Mouse (Mus musculus): ENCODE measurements around the gene Frat1. TPM values are rescaled to one million over a fixed set of nuclear protein-coding genes. Genes with fewer than 3 reads are reported as not detected.
"Not testable (repeated sequence)": the region's sequence is repeated elsewhere in the genome, so short reads cannot be mapped to it uniquely, and the experiment has no call there.

The Frat1 gene
- total RNA-seq, 2 experiments from 2014 or later, result 11.9 to 12.2 TPM

DNA sequence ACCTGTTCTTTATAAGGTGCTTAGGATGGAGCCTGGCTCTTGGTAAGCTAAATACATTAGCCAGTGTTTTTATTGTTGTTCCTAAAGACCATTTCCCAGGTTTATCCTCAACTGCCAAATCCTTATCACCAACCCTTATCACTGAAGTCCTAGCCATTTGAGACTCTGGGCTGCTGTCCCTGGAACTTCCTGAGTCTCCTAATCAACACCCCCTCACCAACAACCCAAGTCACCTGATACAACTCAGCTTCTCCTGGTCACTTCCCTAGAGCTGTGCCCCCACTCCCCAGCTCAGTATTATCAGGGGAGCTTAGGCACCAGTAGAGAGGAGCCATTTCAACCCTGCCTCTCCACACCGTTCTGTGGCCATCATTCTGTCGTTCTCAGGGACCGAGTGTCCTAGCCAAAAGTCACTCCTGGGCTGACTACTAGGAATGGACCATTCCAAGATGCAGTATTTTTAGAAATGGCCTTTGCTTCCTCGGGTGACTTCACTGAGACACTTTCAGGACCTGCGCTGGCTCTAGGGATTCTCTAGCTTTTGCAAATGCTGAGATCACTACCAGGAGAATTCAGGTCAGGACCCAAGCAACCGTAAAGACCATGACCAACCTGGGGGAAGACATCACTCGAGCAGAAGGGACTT is 11.5 kb downstream of the Frat1 start:
- no peak for DNase-seq (ENCODE audit: low spot score in 2 of 2)

DNA sequence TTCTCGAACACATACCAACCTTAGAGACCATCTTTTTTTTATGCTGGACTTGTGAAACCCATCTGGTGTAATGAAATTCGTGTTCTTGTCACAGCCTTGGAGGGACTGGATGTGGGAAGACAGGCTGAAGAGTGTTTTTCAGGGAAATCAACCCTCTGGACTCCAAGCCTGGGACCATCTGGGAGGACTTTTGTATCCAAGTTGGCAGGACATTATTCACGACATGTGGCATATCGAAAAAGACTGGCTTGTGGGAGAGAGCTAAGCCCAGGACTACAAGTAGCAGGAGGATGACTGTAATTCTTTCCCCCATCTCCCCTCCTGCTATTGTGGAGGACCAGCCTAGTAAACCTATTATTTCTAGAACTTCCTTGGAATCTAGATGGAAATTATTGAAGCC is 12.4 kb downstream of the Frat1 start:
- no peak for DNase-seq (ENCODE audit: low spot score in 2 of 2)

DNA sequence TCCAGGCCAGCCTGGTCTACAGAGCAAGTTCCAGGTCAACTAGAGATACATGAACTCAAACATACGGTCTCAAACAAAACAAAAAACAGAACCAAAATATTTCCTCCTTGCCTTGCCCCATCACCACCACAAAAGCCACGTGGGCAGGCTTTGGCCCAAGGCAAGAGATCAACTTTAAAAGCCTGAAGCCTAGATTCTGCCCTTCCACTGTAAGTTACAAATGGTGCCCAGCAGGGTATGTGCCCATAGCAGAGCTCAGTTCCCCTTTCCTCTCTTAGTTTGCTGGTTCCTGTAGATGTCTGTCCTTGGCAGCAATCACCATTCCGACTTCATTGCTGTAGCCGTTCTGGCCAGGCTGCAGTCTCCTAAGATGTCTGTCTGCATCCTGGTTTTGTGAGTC is 12.9 kb downstream of the Frat1 start:
- no peak for DNase-seq (ENCODE audit: low spot score in 2 of 2)

DNA sequence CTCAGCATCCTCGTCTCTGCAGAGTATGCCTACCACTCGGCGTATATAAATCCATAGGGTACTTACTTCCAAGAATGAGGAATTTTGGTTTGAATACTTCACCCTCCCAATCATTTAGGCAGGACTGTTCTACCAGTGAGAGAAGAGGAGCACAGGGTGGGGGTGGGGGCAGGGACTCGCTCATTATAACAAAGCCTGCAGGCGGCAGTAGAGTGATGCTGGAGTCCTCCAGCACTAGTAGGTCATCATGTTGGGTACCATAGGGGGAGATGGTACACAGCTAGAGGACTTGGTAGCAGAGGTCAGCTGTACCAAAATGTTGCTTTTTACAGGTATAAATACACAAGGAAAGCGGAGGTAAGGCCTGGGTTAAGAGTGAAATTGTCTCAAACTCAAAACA is 14.6 kb downstream of the Frat1 start:
- DNase-seq (ENCODE audit: low spot score in 2 of 2), result no peak

DNA sequence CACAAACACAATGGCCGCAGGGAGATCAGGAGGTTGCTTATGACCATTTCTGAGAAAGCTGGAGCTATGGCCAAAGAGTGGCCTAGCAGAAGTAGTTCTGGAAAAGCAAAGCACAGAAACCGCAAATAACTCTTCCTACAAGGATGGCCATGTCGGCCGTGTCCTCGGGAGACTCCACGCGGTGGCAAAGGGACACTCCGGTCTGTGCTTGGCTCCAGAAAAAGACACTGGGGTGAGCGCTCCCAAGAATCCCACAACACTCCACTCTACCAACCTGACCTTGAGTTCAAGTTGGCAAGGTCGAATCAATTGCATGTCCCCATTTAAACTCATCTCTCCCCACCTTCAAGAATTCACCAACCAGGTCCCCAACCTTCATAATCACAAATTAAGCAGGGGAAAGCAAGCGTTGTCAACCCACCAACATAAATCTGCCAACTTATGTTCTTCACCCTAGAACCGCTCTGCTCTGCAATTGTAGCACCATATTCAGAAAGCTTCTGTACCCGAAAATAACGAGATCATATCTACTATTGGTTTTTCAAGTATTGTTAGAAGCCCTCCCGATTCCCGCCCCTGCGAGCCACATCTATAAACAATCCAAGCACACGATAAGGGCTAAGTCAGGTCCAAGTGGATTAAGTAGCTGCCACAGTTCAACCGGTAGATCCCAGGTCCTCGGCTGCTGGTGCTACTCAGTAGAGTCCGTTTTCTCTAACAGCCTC is 16.8 kb downstream of the Frat1 start:
- DNase-seq (ENCODE audit: low spot score in 2 of 2), result peak in 1 of 2 experiments; percentile 25

DNA sequence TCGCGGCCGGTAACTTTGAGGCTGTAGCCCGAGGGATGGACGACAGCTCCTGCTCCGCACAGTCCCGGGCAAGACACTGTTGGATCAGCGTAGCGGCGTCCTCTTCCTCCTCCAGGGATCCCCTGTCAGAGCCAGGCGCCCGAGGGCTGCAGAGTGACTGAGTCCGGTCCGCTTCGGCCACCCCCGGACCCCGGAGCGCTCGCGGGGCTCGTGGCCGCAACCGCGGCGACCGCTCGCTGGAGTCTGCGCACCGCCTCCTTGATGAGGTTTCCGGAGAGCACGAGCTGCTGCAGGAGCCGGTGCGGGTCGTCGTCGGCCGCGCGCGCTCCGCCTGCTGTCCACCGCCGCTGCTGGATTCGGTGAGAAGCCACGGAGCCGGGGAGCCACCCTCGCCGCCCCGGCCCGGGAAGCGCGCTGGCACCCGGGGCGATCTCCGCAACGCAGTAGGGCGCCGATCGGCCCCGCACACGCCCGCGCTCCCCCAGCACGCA is 17.4 kb downstream of the Frat1 start:
- peak; percentile 9 to 18 for DNase-seq (ENCODE audit: low spot score in 2 of 2)

DNA sequence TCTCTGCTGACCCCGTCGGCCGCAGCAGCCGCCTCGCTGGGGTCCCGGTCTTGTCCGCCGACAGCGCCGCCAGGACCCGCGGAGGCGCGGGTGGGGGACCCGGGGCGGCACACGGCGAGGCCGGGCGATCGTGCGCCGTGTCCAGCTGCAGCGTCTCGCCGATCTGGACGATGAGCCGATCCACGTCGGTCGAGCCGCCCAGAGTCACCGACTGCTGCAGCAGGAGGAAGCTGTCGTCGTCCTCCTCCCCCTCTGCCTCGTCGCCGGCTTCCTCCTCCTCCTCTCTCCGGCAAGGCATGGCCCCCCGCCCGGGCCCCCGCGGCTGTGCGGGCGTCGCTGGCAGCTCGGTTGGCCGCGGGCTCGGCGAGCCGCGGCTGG is 17.8 kb downstream of the Frat1 start:
- peak in 1 of 2 experiments; percentile 15 for DNase-seq (ENCODE audit: low spot score in 2 of 2)

DNA sequence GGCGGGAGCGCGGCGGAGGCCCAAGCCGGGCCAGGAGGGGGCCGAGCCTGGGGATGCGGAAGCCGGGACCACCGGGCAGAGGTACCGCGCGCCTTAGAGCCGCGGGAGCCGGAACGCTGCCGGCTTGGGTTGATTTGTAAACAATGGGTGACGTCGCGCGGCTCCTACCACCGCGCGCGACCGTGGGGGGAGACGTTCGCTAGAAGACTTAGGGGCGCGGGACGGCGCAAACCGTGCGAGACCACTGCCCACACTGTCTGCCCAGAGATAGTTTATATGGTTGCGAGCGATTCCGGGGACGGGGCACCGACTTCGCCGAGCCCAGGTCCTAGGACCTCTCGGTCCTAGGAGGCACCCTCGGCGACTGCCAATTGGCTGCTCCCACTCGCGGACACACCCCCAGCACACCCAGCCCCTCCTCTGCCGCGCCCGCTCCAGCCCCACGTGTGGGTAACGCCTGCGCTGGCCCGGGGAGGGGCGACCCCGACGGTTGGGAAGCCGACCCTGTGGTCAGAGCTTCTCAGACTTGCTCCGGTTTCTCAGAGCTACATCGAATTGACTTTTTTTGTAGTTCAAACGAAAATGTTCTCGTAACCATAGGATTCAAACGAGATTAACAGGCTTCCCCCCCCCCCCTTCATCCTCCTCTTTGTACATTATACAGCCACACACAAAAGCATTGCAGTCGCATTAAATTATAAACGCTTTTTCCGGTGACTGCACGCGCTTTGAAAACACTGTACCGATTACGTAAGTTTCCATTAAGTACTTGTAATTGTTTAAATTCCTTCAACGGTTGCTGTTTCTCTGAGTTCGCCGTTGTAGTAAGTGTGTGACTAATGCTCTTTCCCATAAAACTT is 18.5 kb downstream of the Frat1 start, which contains the start of gene Frat2:
Gene Frat2, minus strand, starts transcription at position 141 of the 860 bp plus-strand sequence.
- DNase-seq (ENCODE audit: low spot score in 2 of 2), result peak; percentile 65 to 78

DNA sequence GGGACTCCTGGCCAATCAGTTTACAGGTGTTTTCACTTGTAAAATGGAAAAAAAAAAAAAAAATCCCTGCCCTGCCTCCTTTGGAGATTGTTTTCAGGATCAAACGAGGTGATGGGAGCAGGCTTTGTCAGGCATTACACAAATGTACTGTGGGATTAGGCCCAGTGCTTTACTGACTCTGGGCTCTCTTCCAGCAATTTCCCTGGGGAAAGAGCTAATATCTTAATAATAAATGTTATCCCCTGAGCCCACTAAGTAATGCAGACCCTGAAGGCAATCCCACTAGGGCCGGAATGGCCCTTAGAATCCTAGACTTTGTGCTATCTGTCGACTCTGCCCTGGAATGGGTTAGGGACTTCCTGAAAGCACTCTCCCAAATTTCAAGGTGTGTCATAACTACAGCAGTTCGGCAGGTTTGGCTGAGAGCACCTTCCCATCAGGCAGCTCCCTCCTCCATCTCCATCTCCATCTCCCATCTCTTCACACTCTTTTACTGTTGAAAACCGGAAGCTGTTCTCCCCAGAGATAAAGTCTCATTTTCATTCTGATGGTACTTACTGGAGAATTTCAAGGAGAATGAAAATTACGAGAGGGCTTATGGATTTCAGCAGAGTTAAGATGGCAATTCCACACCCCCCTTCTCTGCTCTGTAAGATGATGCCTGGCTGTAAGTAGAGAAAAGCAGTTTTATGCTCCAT is 20.4 kb downstream of the Frat1 start:
- no peak for DNase-seq (ENCODE audit: low spot score in 2 of 2)

DNA sequence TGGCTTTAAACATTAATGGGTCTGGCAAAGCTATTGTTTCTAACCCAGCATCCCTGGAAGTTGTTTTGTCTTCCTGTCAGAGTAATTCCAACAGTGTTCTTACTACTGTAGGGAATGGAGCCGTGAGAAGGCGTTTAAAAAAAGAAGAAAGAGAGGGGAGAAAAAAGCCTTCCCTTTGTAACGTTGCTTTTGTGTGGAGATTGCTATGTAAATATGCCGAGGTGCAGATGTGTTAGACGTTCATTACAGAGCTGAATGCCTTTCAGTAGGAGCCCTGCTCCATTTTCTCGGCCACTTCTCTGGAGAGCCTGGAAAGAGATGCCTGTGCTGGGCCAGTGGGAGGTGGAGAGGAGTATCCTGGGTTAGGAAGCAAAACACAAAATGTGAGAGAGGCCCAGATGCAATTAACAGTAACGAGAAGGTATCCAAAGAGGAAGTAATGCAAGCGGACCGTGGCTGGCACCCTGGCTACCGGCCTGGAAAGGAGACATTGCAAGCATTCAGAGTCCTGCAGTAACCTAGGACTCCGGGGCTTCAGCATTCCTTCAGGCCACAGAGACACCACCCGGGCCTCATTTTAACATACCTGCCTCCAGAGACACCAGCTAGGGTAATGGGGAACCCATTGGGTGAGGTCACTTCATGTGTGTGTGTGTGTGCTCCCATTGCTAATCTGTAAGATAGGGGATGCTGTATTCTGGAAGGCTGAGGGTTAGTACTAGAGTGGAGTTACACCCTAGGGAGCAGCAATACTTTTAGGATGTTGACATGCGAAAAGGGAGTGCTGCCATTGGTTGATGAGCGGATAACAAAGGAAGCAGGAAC is 21.2 kb downstream of the Frat1 start:
- DNase-seq (ENCODE audit: low spot score in 2 of 2), result no peak

DNA sequence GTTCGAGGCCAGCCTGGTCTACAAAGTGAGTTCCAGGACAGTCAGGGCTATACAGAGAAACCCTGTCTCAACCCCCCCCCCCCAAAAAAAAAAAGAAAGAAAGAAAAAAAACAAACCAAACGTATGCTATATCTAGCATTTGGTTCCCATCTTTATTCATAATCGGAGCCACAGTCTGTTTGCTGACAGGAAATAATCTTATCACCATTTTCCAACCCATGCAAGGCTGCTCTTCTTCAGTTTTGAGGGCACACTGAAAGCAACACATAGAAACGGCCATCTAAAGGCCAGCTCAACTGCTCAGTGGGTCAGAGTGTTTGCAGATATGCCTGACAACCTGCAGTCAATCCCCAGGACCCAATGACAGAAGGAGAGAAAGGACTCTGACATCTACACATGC is 22.7 kb downstream of the Frat1 start:
- DNase-seq (ENCODE audit: low spot score in 2 of 2), result no peak

DNA sequence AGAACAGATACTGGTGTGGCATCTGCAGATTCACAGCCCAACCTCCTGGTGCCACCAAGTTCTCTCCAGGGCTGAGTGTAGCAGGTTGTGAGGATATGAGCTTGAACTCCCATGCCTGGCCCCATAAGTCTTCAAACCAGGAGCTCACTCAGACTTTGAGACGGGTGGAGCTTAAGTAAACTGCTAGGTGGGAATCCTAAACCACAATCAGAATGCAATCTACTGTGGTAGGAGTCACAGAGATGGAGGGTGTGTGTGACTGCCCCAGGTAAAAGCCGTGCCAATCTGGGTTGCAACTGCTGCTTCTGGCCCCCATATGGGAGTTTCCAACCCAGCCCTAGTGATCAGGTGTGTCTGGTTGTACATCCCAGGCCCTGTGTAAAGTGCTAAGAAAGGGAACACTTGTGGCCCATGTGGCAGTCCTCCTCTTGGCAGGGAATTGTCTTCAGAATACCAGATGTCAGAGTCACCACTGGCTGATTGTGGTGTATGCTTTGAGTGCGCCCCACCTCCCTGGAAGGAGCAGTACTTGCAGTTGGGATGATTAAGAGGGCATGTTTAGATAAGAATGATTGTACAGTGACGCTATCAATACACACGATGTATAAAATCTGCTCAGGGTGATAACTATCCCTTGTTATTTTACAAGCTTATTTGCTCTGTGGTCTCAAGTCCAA is 27.5 kb downstream of the Frat1 start:
- no peak for DNase-seq (ENCODE audit: low spot score in 2 of 2)

DNA sequence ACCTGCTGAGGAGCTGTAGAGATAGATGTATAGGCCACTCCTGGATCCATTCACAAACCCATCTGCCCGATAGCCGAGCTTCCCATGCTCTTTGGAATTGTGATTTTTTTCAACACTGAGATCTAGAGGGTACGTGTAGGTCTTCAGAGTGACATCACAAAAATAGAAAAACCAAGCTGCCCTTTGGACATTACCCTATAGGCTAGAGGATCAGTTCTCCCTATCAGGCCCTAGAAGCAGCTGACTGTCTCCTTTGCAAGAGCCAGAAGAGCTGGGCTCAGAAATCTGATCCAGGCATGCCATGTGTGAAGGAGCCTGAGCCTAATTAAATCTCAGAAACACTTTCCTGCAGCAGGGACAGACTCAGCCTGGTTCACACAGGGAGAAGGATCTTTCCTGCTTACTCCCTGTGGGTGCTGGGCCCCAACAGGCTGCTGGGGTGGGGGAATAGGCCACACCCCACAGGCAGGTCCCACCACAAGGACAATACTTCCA is 28.1 kb downstream of the Frat1 start:
- no peak for DNase-seq (ENCODE audit: low spot score in 2 of 2)

DNA sequence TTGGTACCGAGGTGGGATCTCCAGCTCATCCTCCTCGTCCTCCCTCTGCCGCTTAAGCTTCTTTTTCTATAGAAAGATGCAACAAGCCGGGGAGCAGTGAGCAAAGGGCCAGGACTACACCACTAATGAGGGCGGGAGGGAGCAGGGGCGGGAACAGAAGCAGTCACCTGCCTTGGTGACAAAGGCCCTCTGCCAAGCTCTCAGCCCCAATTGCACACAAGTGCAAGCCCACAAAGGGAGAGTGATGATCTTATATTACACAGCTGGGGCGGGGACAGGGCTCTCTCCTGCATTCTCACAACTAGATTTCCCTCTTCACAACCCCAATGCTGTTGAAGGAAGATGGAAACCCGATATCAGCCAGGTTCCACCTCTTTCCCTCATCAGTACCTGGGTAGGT is 36.9 kb downstream of the Frat1 start:
- no peak for DNase-seq (ENCODE audit: low spot score in 2 of 2)

DNA sequence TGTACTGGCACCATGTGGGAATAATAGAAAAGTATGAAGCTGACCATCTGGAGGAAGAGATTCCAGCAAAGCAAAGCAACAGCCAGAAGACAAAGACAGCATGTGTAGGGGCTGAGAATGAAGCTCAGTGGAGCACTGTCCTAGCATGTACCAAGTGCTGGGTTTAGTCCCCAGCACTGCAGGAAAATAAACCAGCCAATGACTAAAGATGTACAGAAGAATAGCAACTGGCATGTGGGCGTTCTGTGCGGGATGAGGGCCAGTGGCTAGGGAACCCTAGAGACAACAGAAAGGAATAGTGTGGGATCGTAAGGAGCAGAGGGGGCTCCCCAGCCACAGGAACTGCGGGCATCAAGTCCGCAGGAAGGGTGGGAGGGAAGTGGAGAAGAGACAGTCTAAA is 39.5 kb downstream of the Frat1 start:
- DNase-seq (ENCODE audit: low spot score in 2 of 2), result no peak

DNA sequence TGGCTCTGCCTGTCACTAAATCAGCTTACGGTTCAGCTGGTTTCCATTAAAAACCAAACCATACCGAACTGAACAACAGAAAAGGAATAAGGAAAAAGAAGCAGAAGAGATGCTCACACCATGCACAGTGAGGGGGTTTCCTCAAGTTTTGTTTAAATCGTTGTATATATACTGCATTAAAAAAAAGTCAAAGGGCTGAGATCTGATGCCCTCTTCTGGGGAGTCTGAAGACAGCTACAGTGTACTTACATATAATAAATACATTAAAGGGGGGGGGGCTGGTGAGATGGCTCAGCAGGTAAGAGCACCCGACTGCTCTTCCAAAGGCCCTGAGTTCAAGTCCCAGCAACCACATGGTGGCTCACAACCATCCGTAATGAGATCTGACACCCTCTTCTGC is 40.2 kb downstream of the Frat1 start:
- not testable (repeated sequence) for DNase-seq (ENCODE audit: low spot score in 2 of 2)

DNA sequence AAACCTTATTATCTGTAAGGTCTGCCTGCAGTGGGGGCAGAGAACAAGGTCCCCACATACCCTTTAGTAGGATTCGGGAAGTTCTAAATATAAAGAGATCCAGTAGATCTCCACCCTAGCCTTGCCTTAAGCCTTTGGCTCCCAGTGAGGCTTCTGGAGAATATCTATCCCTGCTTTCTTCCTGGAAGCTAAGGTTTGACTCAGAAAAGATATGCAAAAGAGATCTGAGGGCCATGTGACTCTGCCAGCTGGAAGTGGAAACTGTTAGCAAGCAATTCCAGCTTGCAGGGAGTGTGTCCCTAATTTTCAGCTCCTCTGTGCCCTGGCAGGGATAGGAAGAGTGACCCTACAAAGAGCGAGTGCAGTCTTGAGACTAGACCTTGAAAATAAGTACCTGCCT is 42.5 kb downstream of the Frat1 start:
- no peak for DNase-seq (ENCODE audit: low spot score in 2 of 2)

DNA sequence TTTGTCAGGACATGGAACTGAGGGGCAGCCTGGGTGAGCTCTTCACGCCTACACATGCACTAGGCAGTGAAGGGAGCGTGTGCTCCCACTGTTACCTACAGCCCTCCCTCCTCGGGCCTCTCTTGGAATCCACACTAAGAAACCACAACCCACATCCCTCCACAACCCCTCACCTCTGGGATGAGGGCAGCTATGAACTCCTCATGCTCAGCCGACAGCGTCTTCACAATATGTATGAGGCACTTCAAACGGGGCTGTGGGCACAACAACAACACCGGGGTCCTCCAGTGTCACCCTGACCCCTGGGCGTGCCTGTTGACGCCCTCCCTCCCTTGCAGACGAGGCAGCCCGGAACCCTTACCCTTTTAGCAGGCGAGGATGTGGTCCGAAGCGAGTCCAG is 44.6 kb downstream of the Frat1 start:
- DNase-seq (ENCODE audit: low spot score in 2 of 2), result no peak

DNA sequence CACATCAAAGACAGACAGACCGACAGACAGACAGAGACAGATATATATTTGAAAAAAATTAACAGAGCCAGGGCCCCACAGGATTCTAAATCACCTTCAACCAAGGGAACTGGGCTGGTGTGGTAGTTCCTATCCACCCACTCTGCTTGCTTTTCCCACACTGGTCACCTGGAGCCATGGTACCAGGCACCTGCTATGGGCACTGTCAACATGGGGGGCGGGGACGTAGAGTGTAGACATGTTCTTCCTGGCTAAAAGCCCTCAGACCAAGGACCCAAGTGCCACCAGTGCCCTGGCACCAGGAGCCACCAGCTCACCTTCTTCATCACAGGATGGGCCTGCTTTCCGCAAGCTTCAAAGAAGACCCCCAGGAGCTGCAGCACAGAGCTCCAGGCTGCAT is 52.1 kb downstream of the Frat1 start:
- DNase-seq (ENCODE audit: low spot score in 2 of 2), result no peak
